In genomic region chr2:74378709-74379108, GRCm38 (mm10) we compare ENCODE assay signal across 22 mouse cellular contexts.
"Had no signal": no experiment of that assay in that cellular context is flagged by ENCODE, and none has a peak within 500 bp of the region (broad histone marks: within the 10 kb centered on the region; RNA-seq: fewer than 3 reads in every experiment).

No protein-coding gene starts in this region.

- ATAC-seq: hindbrain, embryonic 16.5 days; hindbrain, postnatal 0 days; inflammation-experienced regulatory T-cells, adult 6 months; intestine, embryonic 15.5 days; intestine, embryonic 16.5 days; intestine, postnatal 0 days had no signal

- DNase-seq: heart, postnatal 10 days; heart, postnatal 14 days; heart, postnatal 36 days; heart, postnatal 4 days; kidney, adult 11 months; kidney, adult 18-20 months; kidney, adult 2 months; kidney, adult 8-10 months; kidney, adult 9 months; kidney, postnatal 10 days; kidney, postnatal 14 days; kidney, postnatal 25 days; kidney, postnatal 36 days; kidney, postnatal 4 days; layer of hippocampus, adult 9-11 months; layer of hippocampus, postnatal 36 days had no signal
